Mouse (Mus musculus): ENCODE measurements at regions not wholly inside any gene's neighbourhood (a gene's known extent, or its start where the extent isn't known, plus 50 kb on each side); places are given as distances from the start of the nearest gene placed in this dataset.

DNA sequence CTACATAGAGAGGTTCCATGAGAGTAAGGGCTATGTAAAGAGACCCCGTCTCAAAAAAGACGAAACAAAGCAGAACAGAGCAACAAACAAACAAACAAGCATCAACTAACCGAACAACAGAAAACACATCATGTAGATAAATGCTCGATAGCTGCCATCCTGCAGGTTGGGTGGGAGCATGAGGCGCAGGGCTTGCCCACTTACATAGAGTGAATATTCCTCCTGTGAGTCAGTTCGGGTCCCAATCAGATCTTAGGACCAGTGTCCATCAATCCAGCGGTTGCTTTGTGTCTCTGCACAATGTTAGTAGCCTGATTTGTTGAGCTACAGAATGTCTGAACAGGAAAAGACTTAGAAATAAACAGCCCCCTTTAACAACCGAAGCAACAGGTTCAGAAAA lies 129.4 kb upstream of the Rcn1 start:
- no peak for DNase-seq

DNA sequence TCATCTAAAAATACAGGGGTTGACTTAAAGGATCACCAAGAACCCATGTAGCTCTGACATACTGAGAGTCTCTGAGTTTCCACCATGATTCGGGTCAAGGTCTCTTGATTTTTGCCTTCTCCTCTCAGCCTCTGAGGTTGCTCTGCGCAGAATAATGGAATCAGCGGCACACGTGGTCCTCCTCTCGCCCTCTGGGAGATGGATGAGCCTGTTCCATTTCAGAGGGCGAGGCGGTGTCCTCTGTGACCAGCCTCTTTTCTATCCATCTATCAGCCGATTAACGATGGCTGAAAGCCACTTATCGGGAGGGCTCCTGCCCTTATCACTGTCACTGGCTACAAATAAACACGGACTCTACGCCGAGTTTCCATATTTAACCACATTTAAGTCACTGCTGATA lies 124.6 kb upstream of the Pax6 start:
- DNase-seq, result no peak

DNA sequence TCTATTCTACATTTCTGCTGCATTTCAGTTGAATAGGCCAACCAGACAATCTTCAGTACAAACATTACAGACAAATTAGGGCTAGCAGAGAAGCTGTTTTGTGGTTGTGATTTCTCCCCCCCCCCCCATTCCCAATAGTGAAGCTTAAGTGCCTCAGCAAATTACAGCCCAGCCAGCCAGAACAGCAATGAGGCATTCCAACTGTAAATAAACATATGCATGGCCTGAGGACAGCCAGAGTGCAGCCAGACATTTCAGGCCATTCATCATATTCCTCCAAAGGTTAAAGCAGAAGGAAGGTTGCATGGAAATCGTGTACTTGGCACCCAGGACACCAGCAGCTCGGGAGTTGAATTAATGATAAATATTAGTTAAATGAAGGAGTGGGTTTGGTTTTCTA lies 116.6 kb upstream of the Pax6 start:
- no peak for DNase-seq

GRCm38 (mm10) chr2:105586782-105587181 lies 81.9 kb upstream of the Pax6 start:
- no peak for DNase-seq

GRCm38 (mm10) chr2:105594131-105594530 lies 74.6 kb upstream of the Pax6 start:
- DNase-seq, result no peak

DNA sequence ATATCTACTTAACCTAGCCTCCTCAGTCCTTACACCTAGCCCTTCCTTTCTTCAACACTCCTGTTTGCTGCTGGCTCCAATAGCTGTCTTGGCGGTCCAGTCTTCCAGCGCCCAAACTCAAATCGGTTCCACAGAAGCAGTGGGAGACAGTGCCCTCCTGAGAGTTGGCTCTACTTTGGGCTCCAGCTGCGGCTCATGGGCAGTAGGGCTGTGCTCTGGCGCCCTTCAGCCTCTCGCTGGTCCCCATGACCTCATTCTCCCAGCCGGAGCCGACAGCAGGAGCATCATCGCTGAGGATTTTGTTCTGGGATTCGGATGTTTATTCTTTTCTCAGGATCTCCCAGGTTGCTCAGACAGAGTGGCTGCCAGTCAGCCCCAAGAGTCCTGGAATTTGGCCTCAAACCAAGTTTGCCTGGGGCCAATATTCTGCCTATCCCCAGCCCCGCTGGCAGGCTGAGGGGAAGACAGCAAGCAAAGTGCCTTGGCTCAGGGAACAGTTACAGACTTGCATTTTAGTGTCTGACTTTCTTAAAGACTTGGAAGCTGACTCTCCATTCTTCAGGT lies 64.1 kb upstream of the Pax6 start:
- DNase-seq, result no peak

DNA sequence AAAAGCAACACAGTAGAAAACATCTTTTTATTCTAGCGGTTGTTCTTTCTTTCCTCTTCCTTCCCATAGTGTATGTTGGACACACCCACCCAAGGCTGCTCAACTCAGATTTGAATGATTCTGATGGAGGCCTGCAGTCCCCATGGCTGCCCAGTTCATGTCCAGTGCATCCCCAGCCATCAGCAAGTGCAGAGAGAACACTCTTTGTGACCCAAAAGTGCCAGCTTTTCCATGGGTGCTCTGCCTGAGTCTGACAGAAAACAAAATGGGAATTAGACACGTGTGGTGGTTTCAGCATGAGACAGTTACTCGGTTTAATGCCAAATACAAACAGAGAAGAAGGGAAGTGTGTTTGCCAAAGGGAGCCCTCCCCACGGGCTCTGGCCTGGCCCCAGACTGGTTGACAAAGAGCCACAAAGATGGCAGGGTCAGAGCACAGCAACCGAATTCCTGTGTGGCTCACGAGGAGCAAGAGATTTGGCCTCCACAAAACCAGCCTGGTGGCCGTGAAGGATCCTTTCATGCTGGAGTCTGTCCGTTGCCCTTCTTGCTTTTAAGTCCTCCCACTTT lies 60.6 kb upstream of the Pax6 start:
- DNase-seq, result no peak

GRCm38 (mm10) chr2:105608756-105609155 lies 59.9 kb upstream of the Pax6 start:
- DNase-seq, result no peak

DNA sequence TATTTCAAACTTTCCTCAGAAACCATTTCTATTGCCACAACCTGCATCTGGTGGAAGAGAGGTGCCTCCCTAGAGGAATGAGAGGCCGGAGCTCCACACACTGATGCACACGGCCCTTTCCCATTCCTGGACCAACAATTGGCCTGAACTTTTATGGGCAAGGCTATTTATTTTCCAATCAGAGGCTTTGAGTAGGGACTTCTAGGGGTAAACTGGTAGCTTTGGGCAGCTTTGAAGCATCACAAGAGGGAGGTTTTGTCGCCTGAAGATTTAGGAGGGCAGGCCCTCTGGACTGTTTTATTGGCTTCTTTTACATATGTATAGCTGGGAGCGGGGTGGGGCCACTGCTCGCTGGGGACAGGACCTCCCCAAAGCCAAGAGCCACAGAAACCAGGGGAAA lies 57.7 kb upstream of the Pax6 start:
- no peak for DNase-seq

DNA sequence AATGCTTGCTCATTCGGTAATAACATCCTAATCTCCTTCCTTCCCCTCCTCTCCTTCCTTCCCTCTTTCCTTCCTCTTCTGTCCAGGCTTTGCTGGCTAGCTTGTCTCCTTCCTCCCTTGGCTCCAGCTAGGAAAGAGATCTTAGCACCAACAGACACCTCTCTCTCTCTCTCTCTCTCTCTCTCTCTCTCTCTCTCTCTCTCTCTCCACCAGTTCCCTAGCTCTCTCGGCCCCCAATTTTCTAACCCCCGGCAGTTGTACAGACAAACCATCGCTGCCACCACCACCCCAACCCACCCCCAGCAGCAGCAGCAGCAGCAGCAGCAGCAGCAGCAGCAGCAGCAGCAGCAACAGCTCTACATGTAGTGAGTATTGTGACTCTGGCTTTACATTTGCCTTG lies 57.0 kb upstream of the Pax6 start:
- DNase-seq, result no peak

GRCm38 (mm10) chr2:105612051-105612664 lies 56.5 kb upstream of the Pax6 start:
- no peak for DNase-seq

GRCm38 (mm10) chr2:105612706-105613105 lies 56.0 kb upstream of the Pax6 start:
- no peak for DNase-seq

DNA sequence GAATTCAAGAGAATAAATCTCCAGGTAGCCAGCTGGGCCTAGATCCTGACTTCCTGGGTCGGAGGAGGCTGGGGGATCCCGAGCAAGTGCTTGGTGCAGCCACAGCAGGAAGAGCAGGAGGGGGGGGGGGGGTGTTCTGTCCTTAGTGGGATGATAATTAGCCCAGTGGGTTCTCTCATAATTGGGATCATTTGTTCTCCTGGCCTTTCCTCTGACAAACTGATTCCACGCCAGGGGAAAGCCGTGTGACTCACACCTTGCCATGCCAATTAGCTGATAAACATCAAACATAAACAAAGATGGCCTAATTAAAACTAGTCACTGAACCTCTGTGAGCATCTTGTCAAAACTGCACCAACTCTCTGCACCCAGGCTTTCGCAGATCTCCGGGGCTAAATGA lies 55.5 kb upstream of the Pax6 start:
- no peak for DNase-seq

DNA sequence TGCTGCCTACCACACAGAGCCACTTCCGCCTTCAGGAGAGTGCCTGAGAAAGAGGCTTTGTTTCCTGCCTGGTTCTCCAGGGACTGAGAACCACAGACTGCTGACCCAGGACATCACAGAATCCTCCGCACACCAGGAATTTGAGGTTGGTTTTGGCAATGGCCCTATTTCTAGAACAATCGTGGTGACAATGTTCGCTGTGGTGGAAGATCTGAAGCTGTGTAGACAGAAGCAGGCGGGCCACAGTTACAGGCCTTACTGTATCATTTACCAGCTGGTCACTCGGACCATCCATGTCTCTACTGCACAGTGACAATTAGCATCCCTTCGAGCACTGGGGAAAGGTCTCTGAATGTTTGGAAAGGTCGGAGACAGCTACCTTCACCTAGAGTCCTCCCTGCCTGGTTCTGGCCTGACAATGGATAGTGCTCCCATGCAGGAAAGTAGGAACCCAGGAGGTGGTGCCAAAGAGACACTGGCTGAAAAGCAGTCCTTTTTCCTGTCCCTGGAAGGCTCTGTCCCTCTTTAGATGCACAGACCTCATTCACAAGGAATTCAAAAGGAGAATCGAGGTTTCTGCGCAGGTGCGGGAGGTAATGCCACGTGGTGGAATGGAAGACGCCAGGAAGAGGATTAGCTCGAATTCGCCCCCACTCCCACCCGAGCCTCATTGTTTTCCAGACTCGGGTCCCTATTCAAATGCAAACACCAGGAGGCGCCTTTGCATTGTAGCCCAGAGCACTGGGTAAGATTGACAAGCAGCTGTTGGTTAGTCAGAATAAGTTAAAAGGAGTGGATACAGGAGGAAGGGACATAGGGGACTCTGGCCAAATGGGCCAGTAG lies 52.6 kb upstream of the Pax6 start:
- peak; percentile 55 for DNase-seq

Measured in kidney, adult 9 months (tissue).